Mouse (Mus musculus) testis, adult 2 months (tissue): ENCODE results near the gene Traip.

Experiments
- CTCF ChIP-seq: fragments of 200-500 bp; IDR thresholded peaks from 2 replicates; pipeline ENCODE4 v1.5.1; 2012; ENCODE audit warnings: low read depth, mild to moderate bottlenecking, inconsistent platforms, low read length, moderate library complexity; ENCODE audit not compliant: control insufficient read depth, insufficient read depth, insufficient replicate concordance
- POLR2A ChIP-seq: fragments of 200-500 bp; IDR thresholded peaks from 2 replicates; pipeline ENCODE4 v1.6.1; 2012; ENCODE audit warnings: low read depth, mild to moderate bottlenecking, inconsistent platforms, low read length, moderate library complexity; ENCODE audit not compliant: control insufficient read depth

DNA sequence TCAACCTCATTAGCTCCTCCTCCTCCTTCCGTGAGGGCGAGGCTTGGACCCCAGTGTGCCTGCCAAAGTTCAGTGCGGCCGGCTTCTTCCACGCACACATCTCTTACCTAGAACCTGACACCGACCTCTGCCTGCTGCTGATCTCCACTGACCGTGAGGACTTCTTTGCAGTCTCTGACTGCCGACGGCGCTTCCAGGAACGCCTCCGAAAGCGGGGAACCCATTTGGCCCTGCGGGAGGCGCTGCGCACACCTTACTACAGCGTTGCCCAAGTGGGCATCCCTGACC is 48.4 kb upstream of the Traip start:
- TF ChIP-seq CTCF: no peak
- no peak for TF ChIP-seq POLR2A
